Mouse (Mus musculus) liver, postnatal 0 days (tissue): Measurements from ENCODE around the gene Chrng. TPM values are rescaled to one million over a fixed set of nuclear protein-coding genes. Genes with fewer than 3 reads are reported as not detected.

ENCODE experiments used
- ATAC-seq: fragments of 200-750 bp; cut with Nextera tagmentation; 2 replicates; pipeline ENCODE4 v1.8.0; 2017; ENCODE audit warnings: mild to moderate bottlenecking, moderate library complexity
- DNase-seq: peaks from one replicate; pipeline ENCODE4 v3.0.0-alpha.2; 2016
- H3K27ac ChIP-seq: fragments of 300-500 bp; sonication (generic); 2 replicates; pipeline ENCODE4 v1.5.1; 2014; ENCODE audit warnings: antibody characterized with exemption, moderate library complexity, mild to moderate bottlenecking, low read depth
- H3K27me3 ChIP-seq: fragments of 300-500 bp; sonication (generic); 2 replicates; pipeline ENCODE4 v1.6.1; 2014; ENCODE audit warnings: low read length, control low read depth, mixed read lengths; ENCODE audit not compliant: insufficient read depth
- H3K36me3 ChIP-seq: fragments of 300-500 bp; sonication (generic); replicated peaks from 2 replicates; pipeline ENCODE4 v1.6.1; 2014; ENCODE audit warnings: mild to moderate bottlenecking, control low read depth, low read length, moderate library complexity, mixed read lengths; ENCODE audit not compliant: insufficient read depth
- H3K4me1 ChIP-seq: fragments of 300-500 bp; sonication (generic); 2 replicates; pipeline ENCODE4 v1.6.1; 2014; ENCODE audit warnings: antibody characterized with exemption, mild to moderate bottlenecking, control low read depth; ENCODE audit not compliant: insufficient read depth
- H3K4me2 ChIP-seq: fragments of 300-500 bp; sonication (generic); 2 replicates; pipeline ENCODE4 v1.6.1; 2014; ENCODE audit warnings: low read depth, mild to moderate bottlenecking, low read length, moderate library complexity, mixed read lengths
- H3K4me3 ChIP-seq: fragments of 300-500 bp; sonication (generic); 2 replicates; pipeline ENCODE4 v1.5.1; 2014; ENCODE audit warnings: low read depth, low read length
- H3K9ac ChIP-seq: fragments of 300-500 bp; sonication (generic); replicated peaks from 2 replicates; pipeline ENCODE4 v1.6.1; 2014; ENCODE audit warnings: mild to moderate bottlenecking, moderate library complexity
- H3K9me3 ChIP-seq: fragments of 300-500 bp; sonication (generic); 2 replicates; pipeline ENCODE4 v1.6.1; 2016; ENCODE audit warnings: mild to moderate bottlenecking, control low read depth, low read length, mixed read lengths
- CTCF ChIP-seq: sonication (generic); IDR thresholded peaks from 2 replicates; pipeline ENCODE4 v1.5.1; 2016; ENCODE audit warnings: antibody characterized with exemption, low read depth
- EP300 ChIP-seq: IDR thresholded peaks from 2 replicates; pipeline ENCODE4 v1.6.1; 2016; ENCODE audit warnings: antibody characterized with exemption, low read depth, mild to moderate bottlenecking
- WGBS: fragments of 180-500 bp; shearing (Covaris S2); extraction: QIAGEN DNeasy Blood & Tissue Kit; methylation state at CpG from one replicate; pipeline ENCODE4 v1.1.7; 2014; ENCODE audit not compliant: insufficient replicate concordance; 5-methylcytosine and 5-hydroxymethylcytosine counted together
- polyA plus RNA-seq: library from polyadenylated mRNA; unstranded; fragments of >200 nt; fragmentation: Nextera tagmentation; extraction: Ambion mirVana; gene quantifications from 2 replicates; pipeline ENCODE4 v1.2.1, GENCODE M21; 2015

Gene Chrng
- 0.19 TPM in 1 of 2 replicates, not detected in the other for polyA plus RNA-seq

DNA sequence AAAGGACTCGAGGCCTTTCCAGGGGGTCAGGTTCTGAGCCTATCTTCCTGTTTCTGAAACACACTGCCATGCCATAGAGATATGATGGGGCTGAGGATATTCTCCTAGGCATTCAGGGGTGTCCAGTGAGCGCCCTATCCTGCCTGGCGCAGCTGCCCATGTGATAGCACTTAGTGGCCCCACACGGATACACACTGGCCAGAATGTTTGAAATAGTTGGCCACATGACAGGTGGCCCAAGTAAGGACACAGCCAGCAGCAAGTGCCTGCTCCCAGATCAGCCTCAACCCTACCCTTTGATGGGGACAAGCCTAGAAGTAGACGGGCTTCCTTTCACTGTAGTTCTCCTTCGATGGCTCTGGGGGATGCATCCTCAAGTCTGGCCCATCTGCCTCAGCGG is at the start of gene Chrng:
Chrng (plus strand) TSS at position 193 of the 400 bp plus-strand sequence.
- Histone ChIP-seq H3K36me3 (no peaks in the 10 kb centered on the region), H3K27me3 (peaks cover 22% of the 10 kb centered on the region; the same call in 1 of the 2 replicates), H3K9ac (no peak within 1 kb of the TSS), H3K4me3 (no peak within 1 kb of the TSS), H3K27ac (no peak within 1 kb of the TSS), H3K9me3 (no peaks in the 10 kb centered on the region), H3K4me1 (no peaks in the 10 kb centered on the region), H3K4me2 (no peak within 1 kb of the TSS)
- DNase-seq (no peak), ATAC-seq (no peak)
- WGBS = 80% methylated on average over 7 of the region's 7 CpGs
- no peak for TF ChIP-seq EP300
- no peak for TF ChIP-seq CTCF

DNA sequence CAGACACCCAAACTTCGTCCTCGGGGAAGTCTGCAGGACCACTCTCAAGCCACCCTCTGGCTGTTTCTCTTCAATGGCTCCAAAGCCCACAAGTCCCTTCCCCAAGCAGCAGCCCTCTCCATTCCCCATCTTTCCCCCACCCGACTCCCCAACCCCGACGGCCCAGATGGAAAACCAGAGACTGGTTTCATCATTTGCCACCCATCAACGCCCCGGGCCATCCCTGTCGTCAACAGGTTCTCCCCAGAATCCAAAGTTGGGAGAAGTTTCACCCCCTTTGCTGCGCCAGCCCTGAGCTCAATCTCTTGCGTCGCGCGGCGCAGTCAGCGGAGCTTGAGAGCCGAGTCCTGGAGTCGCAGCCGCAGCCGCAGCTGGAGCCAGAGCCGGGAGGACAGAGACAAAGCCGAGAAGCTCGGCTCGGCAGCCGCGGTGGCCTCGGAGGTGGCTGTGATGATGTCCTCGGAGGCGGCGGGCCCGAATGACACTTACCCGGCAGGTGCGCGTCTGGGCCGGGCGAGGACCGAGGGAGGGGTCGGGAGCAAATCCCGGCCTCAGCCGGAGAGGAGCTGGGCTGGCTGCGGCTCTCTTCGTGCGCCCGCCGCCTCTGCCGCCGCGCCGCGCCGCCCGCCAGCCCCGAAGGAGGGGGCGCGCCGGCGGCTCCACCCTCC is 48.8 kb upstream of the Chrng start:
- Histone ChIP-seq H3K9ac (no peak overlapping the region), H3K27ac (no peak overlapping the region), H3K36me3 (no peaks in the 10 kb centered on the region), H3K4me1 (no peaks in the 10 kb centered on the region), H3K27me3 (peaks cover 72% of the 10 kb centered on the region), H3K4me3 (no peak overlapping the region), H3K4me2 (no peak overlapping the region), H3K9me3 (no peaks in the 10 kb centered on the region)
- ATAC-seq = no peak
- no peak for DNase-seq
- WGBS = 2% methylated on average over 48 of the region's 56 CpGs
- TF ChIP-seq CTCF (no peak), EP300 (no peak)

DNA sequence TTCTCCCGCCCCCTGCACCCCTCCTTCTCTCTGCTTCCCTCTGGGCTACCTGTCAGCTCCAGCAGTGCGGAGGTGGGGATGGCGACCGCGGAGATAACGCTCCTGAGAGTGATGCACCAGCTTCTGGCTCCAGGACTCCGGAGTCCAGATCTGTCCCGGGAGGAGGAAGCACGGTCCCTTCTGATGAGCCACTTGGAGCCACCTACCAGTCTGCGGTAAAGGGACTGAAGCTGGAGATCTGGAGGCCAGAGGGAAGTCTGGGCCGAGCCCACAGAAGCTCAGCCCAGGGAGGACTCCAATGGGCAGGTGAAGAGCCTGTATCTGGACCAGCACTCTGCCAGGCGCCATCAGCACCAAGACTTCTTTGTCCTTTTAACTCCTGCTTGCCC is 48.3 kb upstream of the Chrng start, which contains the start of gene Ecel1:
Ecel1 (minus strand) TSS at position 323 of the 389 bp plus-strand sequence.
- H3K27me3 ChIP-seq = peaks cover 72% of the 10 kb centered on the region
- H3K9me3 ChIP-seq = no peaks in the 10 kb centered on the region
- DNase-seq (no peak), ATAC-seq (no peak)
- H3K27ac ChIP-seq = no peak within 1 kb of the TSS
- no peak within 1 kb of the TSS for H3K4me2 ChIP-seq
- TF ChIP-seq CTCF = no peak
- no peak for TF ChIP-seq EP300
- H3K9ac ChIP-seq = no peak within 1 kb of the TSS
- H3K4me1 ChIP-seq = no peaks in the 10 kb centered on the region
- no peak within 1 kb of the TSS for H3K4me3 ChIP-seq
- WGBS = 2% methylated on average over 12 of the region's 12 CpGs
- no peaks in the 10 kb centered on the region for H3K36me3 ChIP-seq

DNA sequence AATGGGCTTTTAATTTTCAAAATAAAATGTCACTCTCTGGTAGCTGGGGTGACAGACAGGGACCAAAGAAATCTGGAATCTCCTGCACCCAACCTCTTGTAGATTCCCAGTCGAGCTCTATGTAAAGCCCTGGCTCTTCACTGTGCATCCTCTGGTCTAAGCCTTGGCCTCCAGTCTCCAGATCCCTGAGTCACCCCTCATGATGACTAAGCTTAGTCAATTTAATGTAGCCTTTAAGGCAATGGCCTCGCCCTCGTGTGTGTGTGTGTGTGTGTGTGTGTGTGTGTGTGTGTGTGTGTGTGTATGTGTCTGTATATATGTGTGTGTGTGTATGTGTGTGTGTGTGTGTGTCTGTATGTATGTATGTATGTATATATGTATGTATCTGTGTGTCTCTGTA is 45.1 kb upstream of the Chrng start:
- ATAC-seq = no peak
- Histone ChIP-seq H3K4me2 (no peak overlapping the region), H3K9me3 (no peaks in the 10 kb centered on the region), H3K27me3 (peaks cover 50% of the 10 kb centered on the region), H3K36me3 (no peaks in the 10 kb centered on the region), H3K4me1 (no peaks in the 10 kb centered on the region), H3K27ac (no peak overlapping the region), H3K4me3 (no peak overlapping the region), H3K9ac (no peak overlapping the region)
- TF ChIP-seq CTCF (no peak), EP300 (no peak)
- DNase-seq = no peak
- 65% methylated on average over 3 of the region's 3 CpGs for WGBS

DNA sequence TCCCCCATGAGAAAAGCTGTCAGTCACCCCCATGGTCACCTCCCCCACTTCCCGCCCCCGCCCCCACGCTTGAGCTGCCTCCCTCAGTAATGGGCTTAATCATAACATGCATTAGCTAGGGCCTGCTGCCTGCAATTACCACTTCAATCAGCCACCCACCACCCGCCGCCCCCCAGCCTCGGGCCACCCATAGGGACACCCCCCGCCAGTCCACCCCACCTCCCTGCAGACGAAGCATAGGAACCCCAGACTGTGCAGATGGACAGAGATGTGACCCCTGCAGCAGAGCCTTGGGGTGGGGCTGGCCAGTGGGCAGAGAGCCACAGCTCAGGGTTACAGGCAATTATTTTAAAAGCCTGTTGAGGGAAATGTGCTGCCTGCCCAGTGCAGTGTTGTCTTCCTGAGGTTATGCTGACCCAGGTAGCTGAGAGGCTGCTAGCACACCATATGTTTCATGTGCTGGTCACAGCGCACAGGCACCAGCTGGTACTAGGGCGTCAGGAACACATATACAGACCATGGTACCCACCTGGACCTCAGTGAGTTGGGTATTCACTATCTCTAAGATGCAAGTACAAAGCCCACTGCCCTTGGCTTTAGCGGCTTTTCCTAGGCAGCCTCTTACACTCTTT is 40.2 kb upstream of the Chrng start:
- no peak for TF ChIP-seq EP300
- TF ChIP-seq CTCF = no peak
- 22% methylated on average over 11 of the region's 11 CpGs for WGBS
- Histone ChIP-seq H3K9me3 (no peaks in the 10 kb centered on the region), H3K4me1 (no peaks in the 10 kb centered on the region), H3K27ac (no peak overlapping the region), H3K9ac (no peak overlapping the region), H3K4me3 (no peak overlapping the region), H3K36me3 (no peaks in the 10 kb centered on the region), H3K27me3 (0 out of 2 replicates have a peak, but pooled peaks cover 10% of the 10 kb centered on the region), H3K4me2 (no peak overlapping the region)
- DNase-seq (no peak), ATAC-seq (no peak)

DNA sequence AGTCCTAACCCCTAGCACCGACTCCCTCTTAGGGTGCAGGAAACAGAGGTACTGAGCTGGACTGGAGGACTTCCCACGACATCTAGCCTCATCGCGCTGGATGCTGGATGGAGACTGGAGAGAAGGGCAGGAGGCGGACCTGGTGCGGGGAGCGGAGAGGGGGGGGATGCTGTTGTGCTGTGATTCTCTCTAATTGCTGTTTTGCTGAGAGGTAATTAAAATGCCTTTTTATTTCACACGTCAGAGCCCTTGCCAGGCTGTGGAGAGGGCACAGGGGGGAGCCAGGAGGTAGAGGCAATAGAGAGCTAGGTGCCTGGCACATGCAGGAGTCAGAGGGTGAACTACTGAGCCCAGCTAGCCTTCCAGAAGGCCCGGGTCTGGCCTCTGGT is 39.7 kb upstream of the Chrng start:
- Histone ChIP-seq H3K27me3 (0 out of 2 replicates have a peak, but pooled peaks cover 11% of the 10 kb centered on the region), H3K9me3 (no peaks in the 10 kb centered on the region), H3K36me3 (no peaks in the 10 kb centered on the region), H3K27ac (no peak overlapping the region), H3K4me3 (no peak overlapping the region), H3K9ac (no peak overlapping the region), H3K4me2 (no peak overlapping the region), H3K4me1 (no peaks in the 10 kb centered on the region)
- ATAC-seq = no peak
- 52% methylated on average over 9 of the region's 9 CpGs for WGBS
- DNase-seq = no peak
- TF ChIP-seq CTCF = no peak
- no peak for TF ChIP-seq EP300
